Mouse (Mus musculus) forebrain, embryonic 13.5 days (tissue): ENCODE data around the gene Cckbr. TPM values are rescaled to one million over a fixed set of nuclear protein-coding genes. Genes with fewer than 3 reads are reported as not detected.
"Not testable (repeated sequence)": the region's sequence is repeated elsewhere in the genome, so short reads cannot be mapped to it uniquely, and the experiment has no call there.

Experiments
- ATAC-seq: fragments of 200-750 bp; cut with Nextera tagmentation; 2 replicates; pipeline ENCODE4 v1.8.0; 2017
- H3K27ac ChIP-seq: fragments of 300-500 bp; sonication (generic); 2 replicates; pipeline ENCODE4 v1.5.1; 2015; ENCODE audit warnings: inconsistent platforms, mild to moderate bottlenecking, moderate library complexity
- H3K27me3 ChIP-seq: fragments of 300-500 bp; sonication (generic); 2 replicates; pipeline ENCODE4 v1.6.1; 2015; ENCODE audit warnings: mild to moderate bottlenecking, inconsistent platforms
- H3K36me3 ChIP-seq: fragments of 300-500 bp; sonication (generic); 2 replicates; pipeline ENCODE4 v1.6.1; 2015; ENCODE audit warnings: mild to moderate bottlenecking, inconsistent platforms; ENCODE audit not compliant: poor library complexity, severe bottlenecking
- H3K4me1 ChIP-seq: fragments of 300-500 bp; sonication (generic); 2 replicates; pipeline ENCODE4 v1.6.1; 2015; ENCODE audit warnings: inconsistent platforms
- H3K4me2 ChIP-seq: fragments of 300-500 bp; sonication (generic); 2 replicates; pipeline ENCODE4 v1.6.1; 2015; ENCODE audit warnings: inconsistent platforms, mild to moderate bottlenecking, moderate library complexity
- H3K4me3 ChIP-seq: fragments of 300-500 bp; sonication (generic); 2 replicates; pipeline ENCODE4 v1.5.1; 2015; ENCODE audit warnings: mild to moderate bottlenecking, inconsistent platforms
- H3K9ac ChIP-seq: fragments of 300-500 bp; sonication (generic); 2 replicates; pipeline ENCODE4 v1.6.1; 2015; ENCODE audit warnings: mild to moderate bottlenecking, inconsistent platforms
- H3K9me3 ChIP-seq: fragments of 300-500 bp; sonication (generic); replicated peaks from 2 replicates; pipeline ENCODE4 v1.6.1; 2016; ENCODE audit warnings: inconsistent platforms
- WGBS: fragments of 180-500 bp; shearing (Covaris S2); methylation state at CpG from one replicate; pipeline ENCODE4 v1.1.7; 2015; 5-methylcytosine and 5-hydroxymethylcytosine counted together
- polyA plus RNA-seq: library from polyadenylated mRNA; unstranded; fragments of >200 nt; fragmentation: Nextera tagmentation; extraction: Ambion mirVana; gene quantifications from 2 replicates; pipeline ENCODE4 v1.2.1, GENCODE M21; 2015

The Cckbr gene
- polyA plus RNA-seq, 1 experiment from 2014 or later: 0.21 TPM

DNA sequence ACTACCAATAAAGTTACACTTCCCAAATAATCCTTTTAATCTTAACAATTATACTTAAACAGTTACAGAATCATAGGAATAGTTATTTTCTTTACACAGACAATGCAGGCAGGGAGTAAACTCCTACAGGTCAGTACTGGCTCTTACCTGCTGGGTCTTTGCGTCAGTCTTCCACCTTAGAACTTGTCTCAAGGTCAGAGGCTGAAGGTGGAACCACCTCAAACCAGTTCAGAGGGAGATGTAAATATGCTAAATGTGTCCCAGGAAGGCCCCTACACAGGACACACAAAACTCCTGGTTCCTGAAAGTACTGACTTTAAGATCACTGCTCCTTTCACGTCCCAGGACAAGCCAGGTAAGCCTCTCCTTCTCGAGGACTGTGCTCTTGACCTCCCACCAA is 19.5 kb downstream of the Cckbr start:
- H3K27me3 ChIP-seq: no peaks in the 10 kb centered on the region
- H3K36me3 ChIP-seq: no peaks in the 10 kb centered on the region
- no peak overlapping the region for H3K9ac ChIP-seq
- H3K4me3 ChIP-seq: no peak overlapping the region
- H3K4me2 ChIP-seq: no peak overlapping the region
- no peak overlapping the region for H3K27ac ChIP-seq
- 73% methylated on average over 3 of the region's 3 CpGs for WGBS
- no peak for ATAC-seq
- no peaks in the 10 kb centered on the region for H3K9me3 ChIP-seq
- no peaks in the 10 kb centered on the region for H3K4me1 ChIP-seq

DNA sequence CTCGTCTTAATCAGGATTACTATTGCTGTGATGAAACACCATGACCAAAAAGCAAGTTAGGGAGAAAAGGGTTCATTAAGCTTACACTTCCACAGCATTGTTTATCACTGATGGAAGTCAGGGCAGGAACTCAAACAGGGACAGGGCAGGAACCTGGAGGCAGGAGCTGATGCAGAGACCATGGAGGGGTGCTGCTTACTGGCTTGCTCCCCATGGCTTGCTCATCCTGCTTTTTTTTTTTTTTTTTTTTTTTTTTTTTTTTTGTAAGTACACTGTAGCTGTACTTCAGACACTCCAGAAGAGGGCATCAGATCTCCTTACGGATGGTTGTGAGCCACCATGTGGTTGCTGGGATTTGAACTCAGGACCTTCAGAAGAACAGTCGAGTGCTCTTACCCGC is 27.8 kb downstream of the Cckbr start:
- H3K4me1 ChIP-seq, H3K27me3 ChIP-seq, H3K4me2 ChIP-seq, H3K36me3 ChIP-seq, H3K4me3 ChIP-seq, H3K9ac ChIP-seq, H3K27ac ChIP-seq, ATAC-seq, H3K9me3 ChIP-seq: not testable (repeated sequence)
- 91% methylated on average over 4 of the region's 4 CpGs for whole genome bisulfite sequencing

GRCm38 (mm10) chr7:105458546-105458945 is 33.0 kb downstream of the Cckbr start:
- Histone ChIP-seq H3K9ac (no peak overlapping the region), H3K4me2 (no peak overlapping the region), H3K9me3 (no peaks in the 10 kb centered on the region), H3K4me1 (no peaks in the 10 kb centered on the region), H3K36me3 (no peaks in the 10 kb centered on the region), H3K27me3 (no peaks in the 10 kb centered on the region), H3K27ac (no peak overlapping the region), H3K4me3 (no peak overlapping the region)
- ATAC-seq: no peak

DNA sequence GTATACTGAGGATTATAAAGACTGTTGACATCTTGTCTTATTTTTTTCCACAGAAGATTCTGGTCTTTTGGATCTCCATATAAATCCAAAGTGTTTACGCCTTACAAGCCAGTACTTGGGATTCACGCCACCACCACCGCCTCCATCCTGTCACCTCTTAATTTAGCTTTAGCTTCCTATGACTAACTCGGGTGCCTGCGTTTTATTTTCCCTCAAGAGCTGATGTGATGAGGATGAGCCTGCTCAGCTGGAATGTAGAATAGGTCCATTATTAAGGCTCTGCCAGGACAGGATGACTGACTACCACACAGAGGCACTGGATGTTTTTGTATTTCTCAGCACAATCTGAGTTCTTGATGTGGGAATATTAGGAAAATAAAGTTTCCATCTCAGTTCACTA is 40.0 kb downstream of the Cckbr start:
- not testable (repeated sequence) for H3K4me1 ChIP-seq, ATAC-seq, H3K4me3 ChIP-seq, H3K36me3 ChIP-seq, H3K27me3 ChIP-seq, H3K4me2 ChIP-seq, H3K9me3 ChIP-seq, H3K27ac ChIP-seq, H3K9ac ChIP-seq
- WGBS: 87% methylated on average over 5 of the region's 5 CpGs

GRCm38 (mm10) chr7:105472607-105473006 is 47.1 kb downstream of the Cckbr start:
- no peak for ATAC-seq
- Histone ChIP-seq H3K27ac (no peak overlapping the region), H3K4me1 (no peaks in the 10 kb centered on the region), H3K4me3 (no peak overlapping the region), H3K36me3 (no peaks in the 10 kb centered on the region), H3K4me2 (no peak overlapping the region), H3K9ac (no peak overlapping the region), H3K27me3 (no peaks in the 10 kb centered on the region), H3K9me3 (no peaks in the 10 kb centered on the region)
- WGBS: 69% methylated on average over 1 of the region's 1 CpGs

DNA sequence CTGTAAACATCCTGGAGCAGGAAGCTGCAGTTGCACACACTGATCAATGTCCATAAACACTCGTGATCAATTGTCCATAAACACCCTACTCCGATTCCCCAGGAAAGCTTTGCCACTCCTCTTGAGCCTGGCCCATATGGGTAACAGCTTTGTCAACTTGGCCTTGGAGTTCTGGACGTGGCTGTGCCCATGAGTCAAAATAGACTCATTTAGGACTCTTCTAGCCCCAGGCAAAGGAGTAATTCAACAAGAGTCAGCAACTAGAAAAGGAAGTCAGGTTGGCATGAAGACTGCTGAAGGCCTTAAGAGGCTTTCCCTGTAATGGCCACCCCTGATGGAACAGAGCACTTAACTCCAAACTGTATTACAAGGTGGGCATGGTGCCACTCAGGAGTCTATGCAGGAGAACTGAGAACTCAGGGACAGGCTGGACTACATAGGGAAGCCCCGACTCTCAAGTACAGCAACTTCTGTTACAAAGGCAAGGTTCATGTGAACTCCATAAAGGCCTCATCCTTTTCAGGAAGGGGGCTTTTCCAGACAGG is 49.3 kb downstream of the Cckbr start:
- no peaks in the 10 kb centered on the region for H3K9me3 ChIP-seq
- no peak overlapping the region for H3K27ac ChIP-seq
- WGBS: 75% methylated on average over 4 of the region's 4 CpGs
- no peak overlapping the region for H3K4me3 ChIP-seq
- H3K27me3 ChIP-seq: peaks cover 3% of the 10 kb centered on the region; the same call in 1 of the 2 replicates
- peaks cover 3% of the 10 kb centered on the region; the same call in 1 of the 2 replicates for H3K4me1 ChIP-seq
- H3K4me2 ChIP-seq: no peak overlapping the region
- no peak for ATAC-seq
- H3K9ac ChIP-seq: no peak overlapping the region
- H3K36me3 ChIP-seq: no peaks in the 10 kb centered on the region

DNA sequence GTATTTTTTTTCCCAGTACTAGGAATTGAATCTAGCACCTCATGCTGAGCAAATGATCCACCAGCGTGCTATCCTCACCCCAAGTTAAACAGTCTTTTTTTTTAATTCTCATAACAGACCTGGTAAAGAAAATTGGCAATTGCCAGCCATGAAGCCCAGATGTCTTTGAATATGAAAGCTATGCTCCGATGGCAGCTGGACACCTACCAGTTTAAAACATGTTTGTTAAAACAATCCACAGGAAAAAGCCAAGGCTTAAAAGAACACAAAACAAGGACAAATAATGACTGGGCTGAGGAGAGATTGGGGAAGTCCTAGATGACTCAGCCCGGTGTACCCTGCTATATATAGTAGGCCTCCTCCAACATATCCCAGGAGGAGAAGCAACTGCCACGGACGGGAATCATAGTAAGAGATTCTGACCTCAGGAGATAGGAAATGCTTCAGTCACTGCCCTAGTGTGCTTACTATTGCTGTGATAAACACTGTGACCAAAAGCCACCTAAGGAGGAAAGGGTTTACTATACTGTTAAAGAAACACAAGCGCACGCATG is 49.9 kb downstream of the Cckbr start:
- H3K4me3 ChIP-seq: no peak overlapping the region
- peaks cover 3% of the 10 kb centered on the region; the same call in 1 of the 2 replicates for H3K27me3 ChIP-seq
- no peak overlapping the region for H3K4me2 ChIP-seq
- H3K27ac ChIP-seq: no peak overlapping the region
- no peaks in the 10 kb centered on the region for H3K36me3 ChIP-seq
- no peak for ATAC-seq
- no peak overlapping the region for H3K9ac ChIP-seq
- WGBS: 86% methylated on average over 7 of the region's 7 CpGs
- no peaks in the 10 kb centered on the region for H3K9me3 ChIP-seq
- H3K4me1 ChIP-seq: peaks cover 9% of the 10 kb centered on the region; the same call in 1 of the 2 replicates

GRCm38 (mm10) chr7:105476683-105477432 is 51.3 kb downstream of the Cckbr start:
- H3K36me3 ChIP-seq: no peaks in the 10 kb centered on the region
- no peaks in the 10 kb centered on the region for H3K9me3 ChIP-seq
- H3K4me1 ChIP-seq: peaks cover 22% of the 10 kb centered on the region
- ATAC-seq: no peak
- H3K9ac ChIP-seq: no peak overlapping the region
- peaks cover 6% of the 10 kb centered on the region for H3K27me3 ChIP-seq
- H3K27ac ChIP-seq: no peak overlapping the region
- no peak overlapping the region for H3K4me2 ChIP-seq
- 79% methylated on average over 10 of the region's 10 CpGs for WGBS
- H3K4me3 ChIP-seq: no peak overlapping the region

GRCm38 (mm10) chr7:105477433-105477700 is 51.8 kb downstream of the Cckbr start:
- Histone ChIP-seq H3K4me3 (no peak overlapping the region), H3K27me3 (peaks cover 6% of the 10 kb centered on the region), H3K36me3 (no peaks in the 10 kb centered on the region), H3K9me3 (no peaks in the 10 kb centered on the region), H3K27ac (no peak overlapping the region), H3K4me2 (no peak overlapping the region), H3K9ac (no peak overlapping the region), H3K4me1 (peaks cover 27% of the 10 kb centered on the region)
- ATAC-seq: no peak
- WGBS: 95% methylated on average over 1 of the region's 1 CpGs

- Histone ChIP-seq H3K4me3 (no peak overlapping the region), H3K27ac (no peak overlapping the region), H3K27me3 (peaks cover 6% of the 10 kb centered on the region), H3K4me2 (no peak overlapping the region), H3K9me3 (no peaks in the 10 kb centered on the region), H3K4me1 (peaks cover 30% of the 10 kb centered on the region), H3K9ac (no peak overlapping the region), H3K36me3 (no peaks in the 10 kb centered on the region)
- no peak; the same call in 1 of the 2 replicates for ATAC-seq
- WGBS: 61% methylated on average over 3 of the region's 3 CpGs
Measured at GRCm38 (mm10) chr7:105477841-105478240, 52.3 kb downstream of the Cckbr start.

DNA sequence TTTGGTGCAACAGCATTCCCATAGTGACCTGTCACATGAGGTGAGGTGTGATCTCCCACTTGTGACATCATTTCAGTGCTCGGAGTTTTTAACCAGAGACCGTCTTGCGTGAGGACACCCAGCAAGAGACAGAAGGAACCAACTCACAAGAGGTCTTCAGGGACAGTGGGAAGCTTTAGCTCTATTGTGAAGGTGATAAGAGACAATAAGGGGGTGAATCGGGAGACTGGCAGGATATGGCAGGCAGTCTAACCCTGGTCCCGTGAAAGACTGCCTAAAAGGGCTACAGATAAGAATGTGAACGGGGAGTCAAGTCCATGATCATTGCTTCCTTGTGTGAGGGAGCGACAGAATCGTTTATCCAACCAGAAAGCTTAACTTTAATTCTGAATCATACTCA is 52.8 kb downstream of the Cckbr start:
- Histone ChIP-seq H3K27ac (no peak overlapping the region), H3K9ac (no peak overlapping the region), H3K27me3 (peaks cover 6% of the 10 kb centered on the region), H3K36me3 (no peaks in the 10 kb centered on the region), H3K4me1 (peaks cover 30% of the 10 kb centered on the region), H3K4me2 (no peak overlapping the region), H3K9me3 (no peaks in the 10 kb centered on the region), H3K4me3 (no peak overlapping the region)
- 83% methylated on average over 8 of the region's 8 CpGs for WGBS
- no peak for ATAC-seq

- H3K4me3 ChIP-seq: no peak overlapping the region
- no peaks in the 10 kb centered on the region for H3K9me3 ChIP-seq
- no peak for ATAC-seq
- H3K9ac ChIP-seq: no peak overlapping the region
- H3K4me1 ChIP-seq: peaks cover 30% of the 10 kb centered on the region
- no peak overlapping the region for H3K4me2 ChIP-seq
- no peak overlapping the region for H3K27ac ChIP-seq
- H3K36me3 ChIP-seq: no peaks in the 10 kb centered on the region
- 90% methylated on average over 6 of the region's 6 CpGs for WGBS
- peaks cover 6% of the 10 kb centered on the region for H3K27me3 ChIP-seq
Measured at GRCm38 (mm10) chr7:105479232-105479631, 53.7 kb downstream of the Cckbr start.

GRCm38 (mm10) chr7:105480081-105480480 is 54.5 kb downstream of the Cckbr start:
- peaks cover 30% of the 10 kb centered on the region for H3K4me1 ChIP-seq
- 45% methylated on average over 5 of the region's 5 CpGs for WGBS
- H3K4me2 ChIP-seq: peak overlapping the region; percentile 68; the same call in 1 of the 2 replicates
- no peaks in the 10 kb centered on the region for H3K36me3 ChIP-seq
- peaks cover 6% of the 10 kb centered on the region for H3K27me3 ChIP-seq
- no peaks in the 10 kb centered on the region for H3K9me3 ChIP-seq
- H3K9ac ChIP-seq: no peak overlapping the region
- ATAC-seq: no peak
- H3K27ac ChIP-seq: no peak overlapping the region
- H3K4me3 ChIP-seq: no peak overlapping the region
